Mouse (Mus musculus): ENCODE data around the gene Pofut2. TPM values are rescaled to one million over a fixed set of nuclear protein-coding genes. Genes with fewer than 3 reads are reported as not detected.

The Pofut2 gene
- polyA plus RNA-seq, 1 experiment from 2014 or later: 23.8 TPM

- ATAC-seq (ENCODE audit: insufficient read depth): no peak
- H3K9ac ChIP-seq: no peak overlapping the region
- H3K9me3 ChIP-seq (replicated peaks): no peaks in the 10 kb centered on the region
- H3K36me3 ChIP-seq (replicated peaks): no peaks in the 10 kb centered on the region
- H3K27me3 ChIP-seq: peaks cover 14% of the 10 kb centered on the region; the same call in 1 of the 2 replicates
- H3K4me3 ChIP-seq (replicated peaks): no peak overlapping the region
- H3K4me2 ChIP-seq: no peak overlapping the region
- WGBS (ENCODE audit: insufficient replicate concordance): 83% methylated on average over 7 of the region's 7 CpGs
- H3K4me1 ChIP-seq (replicated peaks): peaks cover 34% of the 10 kb centered on the region
- H3K27ac ChIP-seq (replicated peaks): no peak overlapping the region
These were observed 11.3 kb upstream of the Pofut2 start for GRCm38 (mm10) chr10:77247707-77248106.

- Histone ChIP-seq H3K36me3 (replicated peaks) (no peaks in the 10 kb centered on the region), H3K27me3 (peaks cover 12% of the 10 kb centered on the region; the same call in 1 of the 2 replicates), H3K4me2 (peak overlapping the region; percentile 20; the same call in 1 of the 2 replicates), H3K9me3 (replicated peaks) (no peaks in the 10 kb centered on the region), H3K9ac (no peak overlapping the region), H3K27ac (replicated peaks) (no peak overlapping the region), H3K4me1 (replicated peaks) (peaks cover 25% of the 10 kb centered on the region), H3K4me3 (replicated peaks) (no peak overlapping the region)
- no peak for ATAC-seq (ENCODE audit: insufficient read depth)
- 61% methylated on average over 18 of the region's 18 CpGs for WGBS (ENCODE audit: insufficient replicate concordance)
These were observed 7.7 kb upstream of the Pofut2 start for GRCm38 (mm10) chr10:77251223-77251783.

- H3K9me3 ChIP-seq (replicated peaks): no peaks in the 10 kb centered on the region
- 0 out of 2 replicates have a peak overlapping the region, but pooled peaks have one; percentile 24 for H3K27ac ChIP-seq (replicated peaks)
- no peak; the same call in 1 of the 2 replicates for ATAC-seq (ENCODE audit: insufficient read depth)
- H3K4me2 ChIP-seq: 0 out of 2 replicates have a peak overlapping the region, but pooled peaks have one; percentile 20
- peaks cover 9% of the 10 kb centered on the region; the same call in 1 of the 2 replicates for H3K27me3 ChIP-seq
- H3K4me3 ChIP-seq (replicated peaks): no peak overlapping the region
- WGBS (ENCODE audit: insufficient replicate concordance): 58% methylated on average over 18 of the region's 18 CpGs
- H3K4me1 ChIP-seq (replicated peaks): peaks cover 25% of the 10 kb centered on the region
- no peaks in the 10 kb centered on the region for H3K36me3 ChIP-seq (replicated peaks)
- H3K9ac ChIP-seq: no peak overlapping the region
These were observed 7.1 kb upstream of the Pofut2 start for GRCm38 (mm10) chr10:77251784-77252539.

- H3K4me2 ChIP-seq: peak overlapping the region; percentile 20; the same call in 1 of the 2 replicates
- H3K9ac ChIP-seq: no peak overlapping the region
- H3K27me3 ChIP-seq: peaks cover 13% of the 10 kb centered on the region; the same call in 1 of the 2 replicates
- H3K27ac ChIP-seq (replicated peaks): 0 out of 2 replicates have a peak overlapping the region, but pooled peaks have one; percentile 24
- H3K36me3 ChIP-seq (replicated peaks): no peaks in the 10 kb centered on the region
- H3K4me3 ChIP-seq (replicated peaks): no peak overlapping the region
- ATAC-seq (ENCODE audit: insufficient read depth): peak; percentile 29; the same call in 1 of the 2 replicates
- WGBS (ENCODE audit: insufficient replicate concordance): 0% methylated on average over 4 of the region's 4 CpGs
- H3K9me3 ChIP-seq (replicated peaks): no peaks in the 10 kb centered on the region
- H3K4me1 ChIP-seq (replicated peaks): peaks cover 25% of the 10 kb centered on the region
These were observed 6.2 kb upstream of the Pofut2 start for GRCm38 (mm10) chr10:77252790-77253189.

GRCm38 (mm10) chr10:77255231-77255630 lies 3.8 kb upstream of the Pofut2 start:
- Histone ChIP-seq H3K27ac (replicated peaks) (no peak overlapping the region), H3K4me2 (no peak overlapping the region), H3K9me3 (replicated peaks) (no peaks in the 10 kb centered on the region), H3K4me1 (replicated peaks) (peaks cover 41% of the 10 kb centered on the region), H3K27me3 (peaks cover 13% of the 10 kb centered on the region; the same call in 1 of the 2 replicates), H3K4me3 (replicated peaks) (no peak overlapping the region), H3K9ac (no peak overlapping the region), H3K36me3 (replicated peaks) (no peaks in the 10 kb centered on the region)
- no peak for ATAC-seq (ENCODE audit: insufficient read depth)
- WGBS (ENCODE audit: insufficient replicate concordance): 71% methylated on average over 3 of the region's 3 CpGs

DNA sequence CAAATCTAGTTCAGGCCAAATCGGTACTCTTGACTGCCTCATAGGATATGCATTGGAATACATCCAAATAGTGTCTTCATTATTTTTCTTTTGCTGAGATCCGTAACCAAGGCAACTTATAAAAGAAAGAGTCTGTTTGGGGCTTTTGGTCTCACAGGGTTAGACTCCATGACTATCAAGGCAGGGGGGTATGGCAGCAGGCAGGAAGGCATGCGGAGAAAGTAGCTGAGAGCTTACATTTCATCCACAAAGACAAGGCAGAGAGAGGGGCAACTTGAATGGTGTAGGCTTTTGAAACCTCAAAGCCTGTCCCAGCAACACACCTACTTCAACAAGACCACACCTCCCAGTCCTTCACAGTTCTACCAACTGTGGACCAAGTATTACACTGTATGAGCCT lies 3.3 kb upstream of the Pofut2 start:
- Histone ChIP-seq H3K9ac (no peak overlapping the region), H3K4me3 (replicated peaks) (no peak overlapping the region), H3K4me1 (replicated peaks) (peaks cover 42% of the 10 kb centered on the region), H3K36me3 (replicated peaks) (peaks cover 3% of the 10 kb centered on the region; the same call in 1 of the 2 replicates), H3K27me3 (peaks cover 13% of the 10 kb centered on the region; the same call in 1 of the 2 replicates), H3K27ac (replicated peaks) (no peak overlapping the region), H3K4me2 (no peak overlapping the region), H3K9me3 (replicated peaks) (no peaks in the 10 kb centered on the region)
- ATAC-seq (ENCODE audit: insufficient read depth): no peak
- 77% methylated on average over 3 of the region's 3 CpGs for WGBS (ENCODE audit: insufficient replicate concordance)

DNA sequence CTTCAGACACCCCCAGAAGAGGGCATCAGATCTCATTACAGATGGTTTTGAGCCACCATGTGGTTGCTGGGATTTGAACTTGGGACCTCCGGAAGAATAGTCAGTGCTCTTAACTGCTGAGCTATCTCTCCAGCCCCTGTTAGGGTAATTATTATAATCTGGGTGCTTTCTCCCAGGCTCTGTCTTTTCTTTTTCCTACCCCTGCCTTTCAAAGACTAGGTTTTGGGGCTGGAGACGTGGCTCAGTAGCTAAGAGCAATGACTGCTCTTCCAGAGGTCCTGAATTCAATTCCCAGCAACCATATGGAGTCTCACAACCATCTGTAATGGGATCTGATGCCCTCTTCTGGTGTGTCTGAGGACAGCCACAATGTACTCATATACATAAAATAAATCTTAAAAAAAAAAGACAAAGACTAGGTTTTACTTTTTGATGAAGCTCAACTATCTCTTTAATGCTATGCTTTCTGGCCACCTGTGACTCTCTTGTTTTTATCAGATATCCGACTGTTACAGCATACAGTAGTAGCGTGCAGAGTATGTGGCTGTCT lies 902 bp upstream of the Pofut2 start:
- Histone ChIP-seq H3K27ac (replicated peaks) (no peak overlapping the region), H3K4me1 (replicated peaks) (peaks cover 23% of the 10 kb centered on the region), H3K9me3 (replicated peaks) (no peaks in the 10 kb centered on the region), H3K4me2 (peak overlapping the region; percentile 91), H3K27me3 (peaks cover 11% of the 10 kb centered on the region; the same call in 1 of the 2 replicates), H3K9ac (peak overlapping the region; percentile 69), H3K4me3 (replicated peaks) (peak overlapping the region; percentile 98), H3K36me3 (replicated peaks) (peaks cover 27% of the 10 kb centered on the region)
- WGBS (ENCODE audit: insufficient replicate concordance): 45% methylated on average over 4 of the region's 4 CpGs
- no peak for ATAC-seq (ENCODE audit: insufficient read depth)

GRCm38 (mm10) chr10:77260166-77260875 lies 1.3 kb downstream of the Pofut2 start:
- Histone ChIP-seq H3K9me3 (replicated peaks) (no peaks in the 10 kb centered on the region), H3K4me1 (replicated peaks) (peaks cover 23% of the 10 kb centered on the region), H3K27ac (replicated peaks) (no peak overlapping the region), H3K4me3 (replicated peaks) (peak overlapping the region; percentile 98), H3K36me3 (replicated peaks) (peaks cover 49% of the 10 kb centered on the region), H3K4me2 (peak overlapping the region; percentile 91), H3K27me3 (peaks cover 4% of the 10 kb centered on the region; the same call in 1 of the 2 replicates), H3K9ac (peak overlapping the region; percentile 91; the same call in 1 of the 2 replicates)
- no peak for ATAC-seq (ENCODE audit: insufficient read depth)
- WGBS (ENCODE audit: insufficient replicate concordance): 77% methylated on average over 17 of the region's 17 CpGs

GRCm38 (mm10) chr10:77266281-77266680 lies 7.3 kb downstream of the Pofut2 start:
- Histone ChIP-seq H3K27me3 (no peaks in the 10 kb centered on the region), H3K4me1 (replicated peaks) (peaks cover 5% of the 10 kb centered on the region; the same call in 1 of the 2 replicates), H3K4me3 (replicated peaks) (no peak overlapping the region), H3K4me2 (no peak overlapping the region), H3K36me3 (replicated peaks) (peaks cover 87% of the 10 kb centered on the region), H3K9ac (no peak overlapping the region), H3K27ac (replicated peaks) (peak overlapping the region; percentile 33; the same call in 1 of the 2 replicates), H3K9me3 (replicated peaks) (no peaks in the 10 kb centered on the region)
- ATAC-seq (ENCODE audit: insufficient read depth): peak; percentile 51; the same call in 1 of the 2 replicates
- 59% methylated on average over 8 of the region's 8 CpGs for WGBS (ENCODE audit: insufficient replicate concordance)

GRCm38 (mm10) chr10:77267027-77267426 lies 8.0 kb downstream of the Pofut2 start:
- Histone ChIP-seq H3K27me3 (no peaks in the 10 kb centered on the region), H3K9ac (no peak overlapping the region), H3K9me3 (replicated peaks) (no peaks in the 10 kb centered on the region), H3K27ac (replicated peaks) (no peak overlapping the region), H3K4me2 (no peak overlapping the region), H3K4me3 (replicated peaks) (no peak overlapping the region), H3K4me1 (replicated peaks) (peaks cover 5% of the 10 kb centered on the region; the same call in 1 of the 2 replicates), H3K36me3 (replicated peaks) (peaks cover 79% of the 10 kb centered on the region)
- WGBS (ENCODE audit: insufficient replicate concordance): 70% methylated on average over 14 of the region's 14 CpGs
- ATAC-seq (ENCODE audit: insufficient read depth): no peak
